Comparison of ENCODE assay signal across 26 mouse cellular contexts in genomic region chr4:125469711-125470372, GRCm38 (mm10). TPM values are rescaled to one million over a fixed set of nuclear protein-coding genes. Genes with fewer than 3 reads are reported as not detected.
"Had no signal": no experiment of that assay in that cellular context is flagged by ENCODE, and none has a peak within 500 bp of the region (broad histone marks: within the 10 kb centered on the region; RNA-seq: fewer than 3 reads in every experiment).

No protein-coding gene starts in this region.

- DNase-seq: kidney, adult 8-10 months; kidney, postnatal 10 days; kidney, postnatal 36 days; layer of hippocampus, postnatal 36 days; liver; lung, adult 18-20 months; lung, postnatal 10 days; lung, postnatal 36 days; midbrain, embryonic 14.5 days; right cerebral cortex, adult 18-20 months; right cerebral cortex, postnatal 14 days; right cerebral cortex, postnatal 4 days; thymus, adult 2 months; thymus, postnatal 14 days; thymus, postnatal 4 days had no signal

- H3K27me3 ChIP-seq: liver, embryonic 12.5 days; liver, embryonic 15.5 days; lung, embryonic 15.5 days; neural tube, embryonic 13.5 days had no signal

- H3K9me3 ChIP-seq: kidney, embryonic 15.5 days; limb, embryonic 10.5 days; limb, embryonic 13.5 days; liver, embryonic 12.5 days; liver, embryonic 15.5 days; lung, embryonic 15.5 days; megakaryocyte, embryonic 14.5 days; neural tube, embryonic 13.5 days had no signal

- H3K4me3 ChIP-seq: kidney, embryonic 15.5 days; left cerebral cortex, adult 2 months; limb, embryonic 10.5 days; limb, embryonic 13.5 days; liver, embryonic 12.5 days; liver, embryonic 15.5 days; lung, embryonic 15.5 days; megakaryocyte, embryonic 14.5 days; myocyte; neural tube, embryonic 13.5 days had no signal

- ATAC-seq: liver, embryonic 12.5 days had no signal

- H3K36me3 ChIP-seq: kidney, embryonic 15.5 days; limb, embryonic 10.5 days; limb, embryonic 13.5 days; liver, embryonic 12.5 days; liver, embryonic 15.5 days; lung, embryonic 15.5 days; neural tube, embryonic 13.5 days had no signal

- H3K4me1 ChIP-seq: kidney, embryonic 15.5 days; limb, embryonic 13.5 days; liver, embryonic 12.5 days; liver, embryonic 15.5 days; lung, embryonic 15.5 days; megakaryocyte, embryonic 14.5 days had no signal

RNA-seq across cellular contexts. Expression of gene Grik3, which starts 20.7 kb away (rescaled TPM):
- total RNA-seq: neutrophil, adult 5-6 weeks had no signal
- polyA plus RNA-seq: limb, embryonic 10.5 days; liver, embryonic 12.5 days; liver, embryonic 15.5 days; lung, embryonic 15.5 days; myocyte had no signal
